Mouse (Mus musculus): ENCODE data around the gene Clic3.

Gene Clic3

DNA sequence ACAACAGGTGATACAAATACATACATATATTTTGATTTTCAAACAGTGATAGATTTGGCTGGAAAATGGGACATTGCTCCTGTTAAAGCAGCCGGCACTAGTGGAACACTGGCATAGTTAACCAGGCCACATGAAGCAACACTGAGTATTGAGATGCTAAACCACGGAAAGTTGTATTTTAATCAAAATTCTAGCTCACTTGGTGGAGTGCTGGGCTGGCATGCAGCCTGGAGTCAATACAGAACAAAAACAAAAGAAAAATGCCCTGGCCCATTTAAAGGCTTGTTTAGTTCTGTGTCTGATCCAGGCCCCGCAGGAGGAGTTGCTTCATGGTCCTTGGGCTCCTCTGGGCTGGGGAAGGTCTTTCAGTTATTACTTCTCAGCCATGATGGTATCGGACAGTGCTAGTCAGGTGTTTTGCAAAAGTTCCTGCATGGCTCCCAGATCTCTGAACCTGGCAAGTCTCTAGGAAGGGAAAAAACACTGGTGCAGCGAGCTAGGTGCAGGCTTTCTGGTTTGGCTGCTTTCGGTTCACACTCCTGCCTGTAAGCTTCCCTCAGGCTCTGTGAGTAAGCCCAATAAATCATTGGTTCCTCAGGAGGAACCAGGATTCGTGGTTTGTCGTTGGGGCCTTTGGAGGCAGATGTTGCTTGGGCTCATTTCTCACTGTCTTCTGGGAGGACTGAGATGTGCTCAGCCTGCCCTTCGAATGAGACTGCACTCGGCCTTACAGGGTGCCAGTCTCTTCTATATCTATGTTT lies 23.1 kb downstream of the Clic3 start:
- DNase-seq (ENCODE audit: extremely low spot score, low spot score), result no peak

GRCm38 (mm10) chr2:25480541-25480940 lies 23.9 kb downstream of the Clic3 start:
- no peak for DNase-seq (ENCODE audit: extremely low spot score, low spot score)

DNA sequence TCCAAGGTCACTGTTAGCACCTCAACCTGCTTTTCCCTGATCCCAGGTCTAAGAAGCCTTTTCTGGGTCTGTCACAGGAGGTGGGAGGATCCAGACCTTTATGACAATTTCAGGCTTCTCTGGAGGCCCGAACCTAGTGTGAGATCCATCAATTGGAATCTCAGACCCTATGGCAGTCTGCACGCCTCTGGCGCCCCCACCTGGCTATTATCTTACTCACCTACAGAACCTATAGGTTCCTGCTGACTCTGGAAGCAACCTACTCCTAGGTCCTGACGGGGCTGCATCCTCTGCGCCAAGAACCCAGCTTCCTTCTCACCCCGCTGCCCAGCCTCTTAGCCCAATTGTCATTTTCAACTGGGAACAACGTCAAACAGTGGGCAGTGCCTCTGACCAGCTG lies 26.3 kb downstream of the Clic3 start:
- DNase-seq (ENCODE audit: extremely low spot score, low spot score), result peak; percentile 23

GRCm38 (mm10) chr2:25484901-25485647 lies 28.4 kb downstream of the Clic3 start:
- no peak for DNase-seq (ENCODE audit: extremely low spot score, low spot score)

DNA sequence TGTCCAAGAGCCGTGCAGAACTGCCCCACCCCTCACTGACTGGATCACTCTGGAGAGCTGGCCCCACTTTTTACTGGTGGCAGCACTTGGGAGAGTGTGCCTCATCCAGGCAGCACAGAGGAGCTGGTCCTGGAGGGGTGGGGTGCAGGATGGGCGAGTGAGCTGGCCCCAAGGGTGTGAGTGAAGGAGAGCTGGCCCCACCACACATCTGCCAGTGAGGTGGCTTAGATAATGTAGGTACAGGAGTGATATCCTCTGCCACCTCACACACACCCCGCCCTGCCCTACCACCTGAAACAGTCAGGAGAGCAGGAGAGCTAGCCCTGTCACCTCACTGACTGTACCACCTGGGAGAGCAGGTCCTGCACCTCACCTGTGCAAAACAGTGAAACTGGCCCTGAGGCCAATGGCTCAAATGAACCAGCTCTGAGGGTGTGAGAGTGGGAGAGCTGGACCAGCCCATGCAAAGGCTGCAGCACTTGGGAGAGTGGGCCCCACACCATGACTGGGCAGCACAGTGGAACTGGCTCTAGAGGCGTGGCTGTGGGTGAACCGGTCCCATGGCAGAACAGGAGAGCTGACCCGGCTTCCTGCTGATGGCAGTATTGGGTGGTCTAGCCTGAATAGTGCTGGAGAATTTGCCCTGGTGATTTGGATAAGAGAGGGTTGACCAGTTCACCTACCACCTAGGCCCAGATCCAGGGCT lies 31.5 kb downstream of the Clic3 start:
- DNase-seq (ENCODE audit: extremely low spot score, low spot score), result no peak

GRCm38 (mm10) chr2:25488671-25489068 lies 32.0 kb downstream of the Clic3 start:
- no peak for DNase-seq (ENCODE audit: extremely low spot score, low spot score)

DNA sequence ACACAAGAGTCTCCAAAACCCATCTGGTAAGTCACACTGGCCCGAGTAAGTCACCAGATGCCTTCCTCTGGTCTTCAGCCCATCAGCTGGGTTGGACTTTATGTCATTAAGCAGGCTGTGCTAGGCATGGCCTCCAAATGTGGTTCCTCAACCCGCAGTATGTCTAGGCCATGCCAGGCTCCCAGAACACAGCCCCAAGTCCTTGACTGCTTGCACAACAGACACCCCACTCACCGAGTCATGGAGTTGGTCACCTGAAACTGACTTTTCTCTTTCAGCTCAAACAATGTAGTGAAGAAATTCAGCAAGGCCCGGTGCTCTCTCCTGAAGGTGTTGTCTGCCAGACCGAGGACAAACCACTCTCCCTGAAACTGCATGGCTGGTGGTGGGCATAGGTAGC lies 36.4 kb downstream of the Clic3 start:
- no peak for DNase-seq (ENCODE audit: extremely low spot score, low spot score)

GRCm38 (mm10) chr2:25493476-25493961 lies 36.9 kb downstream of the Clic3 start, which contains the start of gene Lcn12:
Gene Lcn12 (minus strand): TSS chr2:25493911.
- DNase-seq (ENCODE audit: extremely low spot score, low spot score), result no peak

GRCm38 (mm10) chr2:25496462-25496861 lies 39.8 kb downstream of the Clic3 start:
- DNase-seq (ENCODE audit: extremely low spot score, low spot score), result no peak

- DNase-seq (ENCODE audit: extremely low spot score, low spot score), result no peak
Observed at GRCm38 (mm10) chr2:25497846-25498575, 41.4 kb downstream of the Clic3 start.

- DNase-seq (ENCODE audit: extremely low spot score, low spot score), result no peak
Observed at GRCm38 (mm10) chr2:25498622-25499478, 42.2 kb downstream of the Clic3 start.

DNA sequence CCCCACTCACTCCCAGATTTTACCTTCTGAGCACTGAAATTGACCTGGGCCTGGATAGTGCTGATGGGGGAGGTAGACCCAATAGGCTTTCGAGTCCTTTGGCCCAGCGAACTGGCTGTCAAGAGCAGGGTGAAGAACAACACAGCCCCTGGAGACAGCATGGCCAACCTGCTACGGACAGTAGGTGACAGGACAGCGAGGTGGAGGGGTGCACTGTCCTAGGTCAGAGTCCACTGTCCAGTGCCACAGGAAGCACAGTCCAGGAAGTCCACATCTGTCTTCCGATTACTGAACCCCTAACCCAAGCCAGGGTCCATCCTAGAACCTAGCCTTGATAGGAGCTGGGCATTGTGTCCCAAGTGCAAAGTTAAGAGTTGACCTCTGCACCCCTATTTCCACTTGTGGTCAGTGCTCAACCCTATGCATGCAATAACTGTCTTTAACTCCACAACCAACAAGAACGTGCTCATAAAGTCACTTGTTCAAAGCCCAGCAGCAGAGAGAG lies 43.5 kb downstream of the Clic3 start:
- DNase-seq (ENCODE audit: extremely low spot score, low spot score), result no peak

DNA sequence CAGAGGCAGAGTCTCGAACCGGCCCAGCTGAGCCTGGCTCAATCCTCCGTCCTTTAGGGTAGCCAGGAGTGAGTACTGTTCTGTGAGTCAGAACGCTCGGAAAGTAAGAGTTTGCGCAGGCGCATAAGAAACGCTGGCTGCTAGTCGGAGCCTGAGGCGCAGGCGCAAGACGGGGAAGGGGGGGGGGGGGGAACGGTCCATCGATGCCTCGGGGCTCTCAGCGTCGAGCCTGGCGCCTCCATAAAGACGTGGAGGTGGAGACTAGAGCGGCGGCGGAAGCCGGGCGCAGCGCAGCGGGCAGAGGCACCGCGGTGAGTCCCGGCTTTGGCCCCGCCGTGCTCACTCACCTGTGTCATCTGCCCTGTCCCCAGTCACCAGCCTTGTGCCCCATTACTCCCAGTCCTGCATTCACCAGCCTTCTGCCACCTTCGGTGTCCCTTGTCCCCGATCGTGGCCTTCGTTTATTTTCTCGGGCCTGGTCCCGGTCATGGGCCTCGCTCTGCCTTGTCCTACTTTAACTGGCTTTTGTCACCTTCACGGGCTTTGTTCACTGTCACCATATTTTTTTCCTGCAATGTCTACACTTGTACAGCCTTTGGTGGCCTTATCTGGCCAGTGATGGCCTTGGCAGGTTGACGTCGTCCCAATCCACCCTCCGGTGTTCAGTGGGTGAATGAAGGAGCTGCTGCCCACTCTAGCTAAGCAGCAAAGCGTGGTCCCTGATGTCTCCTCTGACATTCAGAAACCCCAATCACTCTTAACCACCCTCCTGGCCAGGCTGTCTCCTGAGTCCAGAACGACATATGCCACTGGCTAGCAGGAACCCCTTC lies 44.2 kb downstream of the Clic3 start, which contains the start of gene Fbxw5:
Gene Fbxw5 (plus strand): TSS at position 175 of the 830 bp plus-strand sequence.
- DNase-seq (ENCODE audit: extremely low spot score, low spot score), result peak; percentile 91

DNA sequence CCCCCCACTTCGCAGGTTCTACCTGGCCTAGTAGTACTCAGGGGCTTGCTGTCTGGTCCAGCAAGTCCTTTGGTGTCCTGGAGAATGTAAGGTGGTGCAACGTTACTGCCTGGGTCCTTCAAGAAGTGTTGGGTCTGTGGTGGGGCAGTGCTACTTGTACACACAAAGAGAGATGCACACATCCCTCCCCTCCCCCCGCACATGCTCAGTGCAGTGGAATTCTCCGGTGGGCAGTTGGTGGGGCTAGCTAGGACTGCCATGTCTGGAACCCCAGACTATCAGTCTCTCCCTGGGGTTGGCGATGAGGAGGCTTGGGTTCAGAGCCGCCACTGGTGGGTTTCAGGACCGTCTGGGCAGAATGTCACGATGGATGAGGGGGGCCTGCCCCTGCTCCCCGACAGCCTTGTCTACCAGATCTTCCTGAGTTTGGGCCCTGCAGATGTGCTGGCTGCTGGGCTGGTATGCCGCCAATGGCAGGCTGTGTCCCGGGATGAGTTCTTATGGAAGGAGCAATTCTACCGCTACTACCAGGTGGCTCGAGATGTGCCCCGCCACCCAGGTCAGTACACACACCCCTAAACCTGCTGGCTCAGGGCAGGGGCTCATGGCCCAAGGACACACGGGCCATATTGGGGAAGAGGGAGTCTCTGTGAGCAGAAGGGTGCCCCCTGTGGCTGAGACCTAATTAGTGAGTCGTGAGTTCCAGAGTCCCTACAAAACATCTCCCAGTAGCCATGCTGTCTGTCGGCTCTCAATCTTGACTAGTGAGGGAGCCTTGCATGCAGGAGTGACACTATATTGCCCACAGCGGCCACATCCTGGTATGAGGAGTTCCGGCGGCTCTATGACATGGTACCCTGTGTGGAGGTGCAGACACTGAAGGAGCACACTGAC lies 45.2 kb downstream of the Clic3 start, which contains the start of gene C8g:
Gene C8g (minus strand): TSS at position 127 of the 894 bp plus-strand sequence.
- no peak for DNase-seq (ENCODE audit: extremely low spot score, low spot score)

DNA sequence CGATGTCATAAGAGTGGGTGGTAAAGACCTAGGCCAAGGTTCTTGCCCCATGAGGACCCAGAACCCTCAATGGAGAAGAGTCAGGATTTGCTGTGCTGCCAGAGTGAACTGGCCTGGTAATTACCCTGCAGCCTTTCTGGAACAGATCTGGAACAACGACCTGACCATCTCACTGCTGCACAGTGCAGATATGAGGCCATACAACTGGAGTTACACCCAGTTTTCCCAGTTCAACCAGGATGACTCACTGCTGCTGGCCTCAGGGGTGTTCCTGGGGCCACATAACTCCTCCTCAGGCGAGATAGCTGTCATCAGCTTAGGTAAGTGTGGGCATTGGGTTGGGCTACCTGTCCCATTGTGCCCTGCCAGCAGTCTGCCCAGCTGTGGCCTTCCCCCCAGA lies 46.1 kb downstream of the Clic3 start:
- DNase-seq (ENCODE audit: extremely low spot score, low spot score), result no peak

DNA sequence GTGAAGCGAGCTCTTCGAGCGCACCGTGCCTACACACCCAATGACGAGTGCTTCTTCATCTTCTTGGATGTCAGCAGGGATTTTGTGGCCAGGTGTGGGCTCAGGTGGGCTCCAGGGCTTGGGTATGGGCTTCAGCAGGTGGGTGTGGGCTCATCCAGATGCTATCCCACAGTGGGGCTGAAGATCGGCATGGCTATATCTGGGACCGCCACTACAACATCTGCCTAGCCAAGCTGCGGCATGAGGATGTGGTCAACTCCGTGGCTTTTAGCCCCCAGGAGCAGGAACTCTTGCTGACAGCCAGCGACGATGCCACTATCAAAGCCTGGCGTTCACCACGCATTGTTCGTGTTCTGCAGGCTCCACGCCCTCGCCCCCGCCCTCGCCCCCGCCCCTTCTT lies 47.9 kb downstream of the Clic3 start:
- DNase-seq (ENCODE audit: extremely low spot score, low spot score), result no peak

DNA sequence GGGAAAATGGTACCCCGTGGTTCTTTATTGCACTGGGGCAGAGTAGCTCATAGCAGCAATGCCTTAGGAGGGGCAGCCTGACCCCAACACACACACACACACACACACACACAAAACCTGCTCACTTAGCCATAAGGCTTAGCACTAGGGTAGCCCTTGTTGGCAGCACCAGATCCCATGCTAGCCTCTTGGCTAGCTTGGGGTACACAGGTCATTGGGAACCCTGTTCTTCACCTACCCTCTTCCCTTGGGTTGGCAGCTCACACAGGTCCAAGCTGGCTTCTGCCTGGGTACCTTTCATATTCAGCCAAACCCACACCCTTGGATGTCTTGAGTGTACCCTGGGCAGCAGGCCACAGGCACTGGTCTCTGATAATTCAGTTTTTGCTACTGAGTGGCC lies 48.4 kb downstream of the Clic3 start:
- DNase-seq (ENCODE audit: extremely low spot score, low spot score), result no peak

- DNase-seq (ENCODE audit: extremely low spot score, low spot score), result no peak
Observed at GRCm38 (mm10) chr2:25505860-25506259, 49.2 kb downstream of the Clic3 start.
